Mouse (Mus musculus) neural tube, embryonic 14.5 days (tissue): ENCODE results near the gene Cd24a. TPM values are rescaled to one million over a fixed set of nuclear protein-coding genes. Genes with fewer than 3 reads are reported as not detected.

Experiments used
- ATAC-seq: fragments of 200-750 bp; cut with Nextera tagmentation; 2 replicates; pipeline ENCODE4 v1.8.0; 2017; ENCODE audit warnings: low read depth, mild to moderate bottlenecking, moderate TSS enrichment, moderate library complexity
- H3K27ac ChIP-seq: fragments of 300-500 bp; sonication (generic); 2 replicates; pipeline ENCODE4 v1.5.1; 2014; ENCODE audit warnings: low read depth, mild to moderate bottlenecking, control low read depth, low read length, moderate library complexity, mixed read lengths
- H3K27me3 ChIP-seq: fragments of 300-500 bp; sonication (generic); 2 replicates; pipeline ENCODE4 v1.6.1; 2014; ENCODE audit warnings: low read length; ENCODE audit not compliant: control insufficient read depth, insufficient read depth
- H3K36me3 ChIP-seq: fragments of 300-500 bp; sonication (generic); 2 replicates; pipeline ENCODE4 v1.6.1; 2014; ENCODE audit warnings: low read length, mixed read lengths; ENCODE audit not compliant: control insufficient read depth, insufficient read depth
- H3K4me1 ChIP-seq: fragments of 300-500 bp; sonication (generic); 2 replicates; pipeline ENCODE4 v1.6.1; 2014; ENCODE audit warnings: low read length; ENCODE audit not compliant: control insufficient read depth, insufficient read depth
- H3K4me2 ChIP-seq: fragments of 300-500 bp; sonication (generic); 2 replicates; pipeline ENCODE4 v1.6.1; 2014; ENCODE audit warnings: mild to moderate bottlenecking, low read depth, low read length, control low read depth
- H3K4me3 ChIP-seq: fragments of 300-500 bp; sonication (generic); 2 replicates; pipeline ENCODE4 v1.5.1; 2014; ENCODE audit warnings: low read depth, low read length, control low read depth, mixed read lengths
- H3K9ac ChIP-seq: fragments of 300-500 bp; sonication (generic); replicated peaks from 2 replicates; pipeline ENCODE4 v1.6.1; 2014; ENCODE audit warnings: low read depth, mild to moderate bottlenecking, control low read depth, low read length, mixed read lengths
- H3K9me3 ChIP-seq: fragments of 300-500 bp; sonication (generic); 2 replicates; pipeline ENCODE4 v1.6.1; 2016; ENCODE audit warnings: low read length; ENCODE audit not compliant: control insufficient read depth
- WGBS: fragments of 180-500 bp; shearing (Covaris S2); extraction: QIAGEN DNeasy Blood & Tissue Kit; methylation state at CpG from one replicate; pipeline ENCODE4 v1.1.7; 2014; 5-methylcytosine and 5-hydroxymethylcytosine counted together
- polyA plus RNA-seq: library from polyadenylated mRNA; unstranded; fragments of >200 nt; fragmentation: Nextera tagmentation; extraction: Ambion mirVana; gene quantifications from 2 replicates; pipeline ENCODE4 v1.2.1, GENCODE M21; 2014

Cd24a gene
- polyA plus RNA-seq, 1 experiment from 2014 or later, result 1,170 TPM

DNA sequence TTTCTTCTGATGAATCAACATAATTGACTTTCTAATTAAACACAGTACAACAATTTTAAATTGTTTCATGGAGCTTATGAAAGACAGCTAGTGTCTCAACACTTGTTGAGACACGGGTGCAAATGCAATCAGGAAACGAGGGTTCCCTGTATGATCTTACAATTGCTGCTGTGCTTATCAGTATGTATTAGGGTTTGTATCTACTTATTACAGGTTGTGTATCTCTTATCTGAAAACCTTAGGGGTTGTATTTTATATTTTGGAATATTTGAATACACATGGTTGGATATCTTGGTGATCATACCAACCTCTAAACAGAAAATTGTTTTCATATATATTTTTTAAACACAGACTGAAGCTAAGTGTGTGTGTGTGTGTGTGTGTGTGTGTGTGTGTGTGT is 16.1 kb downstream of the Cd24a start:
- Histone ChIP-seq H3K27ac (no peak overlapping the region), H3K36me3 (no peaks in the 10 kb centered on the region), H3K4me2 (no peak overlapping the region), H3K9me3 (no peaks in the 10 kb centered on the region), H3K9ac (no peak overlapping the region), H3K27me3 (no peaks in the 10 kb centered on the region), H3K4me1 (no peaks in the 10 kb centered on the region), H3K4me3 (no peak overlapping the region)
- 85% methylated on average over 2 of the region's 2 CpGs for WGBS
- no peak for ATAC-seq

GRCm38 (mm10) chr10:43594894-43595293 is 16.8 kb downstream of the Cd24a start:
- no peaks in the 10 kb centered on the region for H3K9me3 ChIP-seq

DNA sequence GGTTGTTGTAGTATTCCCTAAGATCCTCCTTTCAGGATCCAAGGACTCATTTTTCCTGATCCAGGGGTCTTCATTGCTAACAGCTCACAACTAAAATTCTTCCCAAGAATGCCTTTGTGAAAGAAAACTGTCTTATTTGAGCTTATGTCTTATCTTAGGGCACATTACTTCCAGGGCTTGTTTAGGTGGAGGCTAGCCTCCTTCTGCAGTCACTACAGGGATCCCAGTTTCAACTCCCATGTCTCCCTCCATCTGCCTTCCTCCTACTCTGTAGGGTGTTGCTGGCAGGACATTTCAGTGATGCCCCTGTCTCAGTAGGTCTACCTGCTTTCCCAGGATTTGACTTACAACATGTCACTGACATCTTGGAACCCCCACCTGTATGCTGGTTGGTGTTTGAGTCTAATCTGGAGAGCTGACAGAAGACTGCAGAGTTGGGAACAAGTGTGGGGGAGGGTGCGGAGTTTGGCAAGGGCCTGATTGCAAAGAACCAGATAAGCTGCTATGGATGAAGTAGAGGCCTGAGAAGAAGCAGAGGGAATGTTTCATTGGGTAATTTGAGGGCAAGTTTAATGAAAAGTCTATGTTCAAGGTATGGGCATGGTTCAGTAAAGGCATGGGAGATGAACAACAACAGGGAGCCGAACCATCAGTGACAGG is 20.1 kb downstream of the Cd24a start:
- no peaks in the 10 kb centered on the region for H3K36me3 ChIP-seq
- WGBS, result 96% methylated on average over 2 of the region's 2 CpGs
- H3K9me3 ChIP-seq, result no peaks in the 10 kb centered on the region
- H3K9ac ChIP-seq, result no peak overlapping the region
- H3K27ac ChIP-seq, result no peak overlapping the region
- ATAC-seq, result no peak
- H3K4me3 ChIP-seq, result no peak overlapping the region
- H3K4me2 ChIP-seq, result no peak overlapping the region
- no peaks in the 10 kb centered on the region for H3K27me3 ChIP-seq
- H3K4me1 ChIP-seq, result peaks cover 13% of the 10 kb centered on the region; the same call in 1 of the 2 replicates

More at GRCm38 (mm10) chr10:43594894-43595293, 16.8 kb downstream of the Cd24a start:
- Histone ChIP-seq H3K9ac (no peak overlapping the region), H3K27ac (no peak overlapping the region), H3K36me3 (no peaks in the 10 kb centered on the region), H3K4me1 (no peaks in the 10 kb centered on the region), H3K4me3 (no peak overlapping the region), H3K4me2 (no peak overlapping the region), H3K27me3 (no peaks in the 10 kb centered on the region)
- ATAC-seq, result no peak
- 77% methylated on average over 3 of the region's 3 CpGs for WGBS

DNA sequence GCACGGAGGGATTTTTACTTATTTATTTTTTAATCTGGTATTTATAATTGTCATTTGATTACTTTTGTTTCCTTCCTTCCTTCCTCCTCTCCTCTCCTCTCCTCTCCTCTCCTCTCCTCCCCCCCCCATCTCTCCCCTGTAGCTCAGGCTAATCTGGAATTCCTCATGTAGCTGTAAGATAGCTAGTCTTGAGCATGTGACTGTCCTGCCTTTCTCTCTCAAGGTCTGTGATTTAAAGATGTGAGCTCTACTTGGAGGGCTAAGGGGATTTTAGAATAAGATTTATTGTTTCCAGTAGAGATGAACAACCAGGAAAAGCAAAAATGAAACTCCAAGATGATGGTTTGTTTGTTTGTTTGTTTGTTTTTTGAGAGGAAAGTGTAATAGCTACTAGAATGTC is 23.0 kb downstream of the Cd24a start:
- H3K27ac ChIP-seq, result peak overlapping the region; percentile 60; the same call in 1 of the 2 replicates
- H3K4me1 ChIP-seq, result peaks cover 13% of the 10 kb centered on the region; the same call in 1 of the 2 replicates
- no peaks in the 10 kb centered on the region for H3K36me3 ChIP-seq
- no peak overlapping the region for H3K9ac ChIP-seq
- ATAC-seq, result no peak
- no peak overlapping the region for H3K4me3 ChIP-seq
- no peaks in the 10 kb centered on the region for H3K9me3 ChIP-seq
- no peak overlapping the region; the same call in 1 of the 2 replicates for H3K4me2 ChIP-seq
- WGBS, result 89% methylated on average over 1 of the region's 1 CpGs
- H3K27me3 ChIP-seq, result no peaks in the 10 kb centered on the region

DNA sequence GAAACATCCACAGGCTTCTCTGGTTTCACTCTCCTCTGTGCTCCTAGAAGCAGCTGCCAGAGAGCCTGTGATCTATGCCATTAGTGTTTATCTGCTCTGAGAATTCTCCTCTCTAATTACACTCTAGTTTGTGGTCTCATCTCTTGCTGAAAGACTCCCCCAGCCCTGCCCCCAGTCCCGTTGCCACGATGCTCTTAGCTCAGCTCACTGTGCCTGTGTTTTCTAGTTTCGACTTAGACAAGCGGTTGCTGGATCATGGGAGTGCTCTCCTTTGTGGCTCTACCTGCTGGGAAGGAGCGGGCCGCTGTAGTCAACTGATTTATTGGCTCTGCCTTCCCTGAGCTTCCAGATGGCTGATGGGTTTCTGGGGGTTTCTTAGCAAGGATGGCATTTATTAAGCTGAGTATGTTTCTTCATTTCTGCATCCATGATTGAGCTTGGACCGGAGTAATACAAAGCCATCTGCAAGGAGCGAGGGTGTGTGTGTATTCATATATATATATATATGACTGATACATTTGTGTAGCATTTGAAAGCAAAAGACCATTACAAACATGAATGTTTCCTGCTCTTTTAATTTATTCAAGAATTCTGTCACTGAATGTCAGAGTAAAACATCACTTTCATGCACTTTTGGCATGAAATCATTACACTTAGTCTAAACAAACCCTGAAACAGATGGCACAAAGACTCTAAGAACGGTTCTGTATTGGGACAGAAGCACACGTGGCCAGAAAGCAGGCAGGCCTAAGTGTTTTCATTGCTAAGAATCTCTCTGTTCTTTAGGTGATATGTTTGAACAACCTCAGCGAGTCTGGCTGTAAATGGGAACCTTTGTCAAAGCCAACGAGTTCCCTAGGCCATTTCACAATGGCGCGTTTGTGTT is 23.7 kb downstream of the Cd24a start:
- 20% methylated on average over 14 of the region's 14 CpGs for WGBS
- no peak overlapping the region for H3K4me3 ChIP-seq
- H3K9ac ChIP-seq, result no peak overlapping the region
- peak overlapping the region; percentile 14; the same call in 1 of the 2 replicates for H3K4me2 ChIP-seq
- no peaks in the 10 kb centered on the region for H3K9me3 ChIP-seq
- H3K27me3 ChIP-seq, result no peaks in the 10 kb centered on the region
- ATAC-seq, result peak; percentile 85
- peaks cover 13% of the 10 kb centered on the region; the same call in 1 of the 2 replicates for H3K4me1 ChIP-seq
- peak overlapping the region; percentile 71 for H3K27ac ChIP-seq
- no peaks in the 10 kb centered on the region for H3K36me3 ChIP-seq

- Histone ChIP-seq H3K4me1 (peaks cover 13% of the 10 kb centered on the region; the same call in 1 of the 2 replicates), H3K27me3 (no peaks in the 10 kb centered on the region), H3K4me2 (no peak overlapping the region), H3K36me3 (no peaks in the 10 kb centered on the region), H3K9me3 (no peaks in the 10 kb centered on the region), H3K9ac (no peak overlapping the region), H3K27ac (no peak overlapping the region), H3K4me3 (no peak overlapping the region)
- 92% methylated on average over 4 of the region's 4 CpGs for WGBS
- no peak for ATAC-seq
Measured at GRCm38 (mm10) chr10:43603975-43604686, 26.0 kb downstream of the Cd24a start.

GRCm38 (mm10) chr10:43604687-43605250 is 26.7 kb downstream of the Cd24a start:
- Histone ChIP-seq H3K27me3 (no peaks in the 10 kb centered on the region), H3K9ac (no peak overlapping the region), H3K27ac (no peak overlapping the region), H3K4me2 (no peak overlapping the region), H3K36me3 (no peaks in the 10 kb centered on the region), H3K4me1 (peaks cover 13% of the 10 kb centered on the region; the same call in 1 of the 2 replicates), H3K4me3 (no peak overlapping the region), H3K9me3 (no peaks in the 10 kb centered on the region)
- ATAC-seq, result no peak
- WGBS, result 85% methylated on average over 10 of the region's 10 CpGs

DNA sequence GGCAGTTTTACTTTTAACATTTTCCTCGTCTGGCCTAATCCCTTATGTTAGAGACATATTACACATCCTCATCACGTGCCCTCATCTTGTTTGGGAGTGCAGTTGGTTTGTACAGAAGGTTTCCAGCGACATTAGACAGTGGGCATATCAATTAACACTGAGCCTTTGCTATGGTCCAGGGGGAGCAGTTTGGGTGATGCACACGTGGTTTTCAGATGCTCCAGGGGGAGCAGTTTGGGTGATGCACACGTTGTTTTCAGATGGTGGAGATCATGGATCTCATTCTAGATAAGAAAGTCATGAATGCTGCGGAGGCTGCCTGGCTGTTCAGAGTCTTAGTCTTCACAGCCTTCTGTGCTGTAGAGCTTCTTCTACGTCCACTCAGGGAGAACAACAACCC is 27.8 kb downstream of the Cd24a start:
- Histone ChIP-seq H3K9ac (no peak overlapping the region), H3K4me1 (peaks cover 13% of the 10 kb centered on the region; the same call in 1 of the 2 replicates), H3K4me3 (no peak overlapping the region), H3K27ac (no peak overlapping the region), H3K27me3 (no peaks in the 10 kb centered on the region), H3K9me3 (no peaks in the 10 kb centered on the region), H3K4me2 (no peak overlapping the region), H3K36me3 (no peaks in the 10 kb centered on the region)
- 59% methylated on average over 7 of the region's 7 CpGs for WGBS
- no peak for ATAC-seq
